Mouse (Mus musculus): ENCODE measurements around the gene A430078G23Rik. TPM values are rescaled to one million over a fixed set of nuclear protein-coding genes. Genes with fewer than 3 reads are reported as not detected.
A peak's percentile ranks its signal among the peaks of the same experiment; 100 is the strongest.

Gene A430078G23Rik
- total and polyA plus RNA-seq, 3 experiments = 2.8 to 3.8 TPM; not detected in 1

GRCm38 (mm10) chr8:3331692-3332091, 21.5 kb upstream of the A430078G23Rik start:
- H3K36me3 ChIP-seq (ENCODE audit: control insufficient read depth in 1 of 2, insufficient read depth in 2 of 2, low read length in 2 of 2) = no peaks in the 10 kb centered on the region
- H3K79me2 ChIP-seq (ENCODE audit: control insufficient read depth, insufficient read depth, low read length, poor library complexity) = no peaks in the 10 kb centered on the region
- H3K9me3 ChIP-seq (replicated peaks; ENCODE audit: insufficient read depth, low read length) = no peaks in the 10 kb centered on the region
- H3K27ac ChIP-seq (ENCODE audit: control insufficient read depth, low read depth, low read length) = no peak overlapping the region
- no peaks in the 10 kb centered on the region for H3K4me1 ChIP-seq (ENCODE audit: control insufficient read depth in 1 of 2, insufficient read depth in 2 of 2, low read length in 2 of 2)
- no peaks in the 10 kb centered on the region for H3K27me3 ChIP-seq (ENCODE audit: control insufficient read depth in 1 of 2, insufficient read depth in 2 of 2, low read length in 2 of 2)
- H3K4me3 ChIP-seq (ENCODE audit: control insufficient read depth in 1 of 2, insufficient read depth in 1 of 2, low read depth in 2 of 2, low read length in 2 of 2) = no peak overlapping the region
- no peak overlapping the region for H3K9ac ChIP-seq (ENCODE audit: control insufficient read depth, low read depth, low read length, poor library complexity, severe bottlenecking)
- TF ChIP-seq CTCF (IDR thresholded peaks at IDR 0.05 in 2 of 3, conservative IDR thresholded peaks at IDR 0.05 in 1 of 3; ENCODE audit: control insufficient read depth in 1 of 3, insufficient read depth in 1 of 3, low read depth in 2 of 3, low read length in 3 of 3, poor library complexity in 1 of 3, severe bottlenecking in 1 of 3) (no peak), BHLHE40 (IDR thresholded peaks at IDR 0.05; ENCODE audit: borderline replicate concordance, low read depth, low read length) (no peak), TAL1 (IDR thresholded peaks at IDR 0.05; ENCODE audit: low read length) (no peak), CHD1 (IDR thresholded peaks at IDR 0.05; ENCODE audit: low read depth, low read length) (no peak), TBP (IDR thresholded peaks at IDR 0.05; ENCODE audit: low read depth, low read length) (no peak), MAFK (IDR thresholded peaks at IDR 0.05; ENCODE audit: borderline replicate concordance, low read depth, low read length) (no peak), TCF12 (IDR thresholded peaks at IDR 0.05; ENCODE audit: low read depth, low read length) (no peak), POLR2A (IDR thresholded peaks at IDR 0.05; ENCODE audit: control insufficient read depth in 1 of 2, insufficient read depth in 1 of 2, low read depth in 1 of 2, low read length in 2 of 2, poor library complexity in 1 of 2) (no peak), JUND (IDR thresholded peaks at IDR 0.05; ENCODE audit: low read depth, low read length) (no peak), MXI1 (IDR thresholded peaks at IDR 0.05; ENCODE audit: low read depth, low read length) (no peak), RCOR1 (IDR thresholded peaks at IDR 0.05; ENCODE audit: low read depth, low read length) (no peak), GABPA (IDR thresholded peaks at IDR 0.05; ENCODE audit: low read depth, low read length) (no peak), EP300 (IDR thresholded peaks at IDR 0.05; ENCODE audit: low read depth in 1 of 2, low read length in 2 of 2) (no peak), ELF1 (IDR thresholded peaks at IDR 0.05; ENCODE audit: low read depth, low read length) (no peak), MYB (IDR thresholded peaks at IDR 0.05; ENCODE audit: low read depth, low read length) (no peak), SMC3 (IDR thresholded peaks at IDR 0.05; ENCODE audit: low read depth, low read length) (no peak), HCFC1 (IDR thresholded peaks at IDR 0.05; ENCODE audit: low read depth, low read length) (no peak)
- no peak for DNase-seq (ENCODE audit: low read depth, low spot score)

DNA sequence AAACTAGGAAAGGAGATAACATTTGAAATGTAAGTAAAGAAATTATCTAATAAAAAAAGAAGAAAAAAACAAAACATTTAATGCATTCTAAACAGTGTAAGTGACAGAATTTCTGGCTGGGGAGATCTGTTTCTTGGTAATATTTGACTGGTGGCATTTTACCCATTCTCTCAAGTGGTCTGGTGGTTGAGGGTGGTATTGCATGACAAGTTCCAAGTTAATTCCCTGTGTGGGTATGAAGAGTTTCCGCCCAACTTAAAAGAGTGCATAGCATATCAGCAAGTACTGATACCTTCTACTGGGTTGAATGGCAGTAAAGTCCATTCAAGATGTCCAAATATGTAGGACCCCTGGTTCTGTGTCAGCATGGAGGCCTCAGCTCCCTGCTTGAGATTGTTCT, 17.3 kb upstream of the A430078G23Rik start:
- no peaks in the 10 kb centered on the region for H3K4me1 ChIP-seq (ENCODE audit: control insufficient read depth in 1 of 2, insufficient read depth in 2 of 2, low read length in 2 of 2)
- H3K36me3 ChIP-seq (ENCODE audit: control insufficient read depth in 1 of 2, insufficient read depth in 2 of 2, low read length in 2 of 2) = peaks cover 0 to 2% of the 10 kb centered on the region in 2 experiments; a peak in 1 of 4 replicates
- H3K27ac ChIP-seq (ENCODE audit: control insufficient read depth, low read depth, low read length) = no peak overlapping the region
- peak; percentile 61 for DNase-seq (ENCODE audit: low read depth, low spot score)
- H3K9ac ChIP-seq (ENCODE audit: control insufficient read depth, low read depth, low read length, poor library complexity, severe bottlenecking) = no peak overlapping the region
- no peaks in the 10 kb centered on the region for H3K9me3 ChIP-seq (replicated peaks; ENCODE audit: insufficient read depth, low read length)
- no peaks in the 10 kb centered on the region for H3K27me3 ChIP-seq (ENCODE audit: control insufficient read depth in 1 of 2, insufficient read depth in 2 of 2, low read length in 2 of 2)
- no peak overlapping the region for H3K4me3 ChIP-seq (ENCODE audit: control insufficient read depth in 1 of 2, insufficient read depth in 1 of 2, low read depth in 2 of 2, low read length in 2 of 2)
- TF ChIP-seq CTCF (IDR thresholded peaks at IDR 0.05 in 2 of 3, conservative IDR thresholded peaks at IDR 0.05 in 1 of 3; ENCODE audit: control insufficient read depth in 1 of 3, insufficient read depth in 1 of 3, low read depth in 2 of 3, low read length in 3 of 3, poor library complexity in 1 of 3, severe bottlenecking in 1 of 3) (peak in 2 of 3 experiments; percentile 2 to 19; a peak in 2 of 6 replicates), EP300 (IDR thresholded peaks at IDR 0.05; ENCODE audit: low read depth in 1 of 2, low read length in 2 of 2) (no peak)
- no peaks in the 10 kb centered on the region; the same call in 1 of the 2 replicates for H3K79me2 ChIP-seq (ENCODE audit: control insufficient read depth, insufficient read depth, low read length, poor library complexity)
